Mouse (Mus musculus) C2C12 (cell line): ENCODE results near the gene Vipr1. TPM values are rescaled to one million over a fixed set of nuclear protein-coding genes. Genes with fewer than 3 reads are reported as not detected.

Experiments
- H3K27me3 ChIP-seq: one replicate; pipeline ENCODE4 v1.6.1; 2011; ENCODE audit not compliant: control insufficient read depth, insufficient read depth, insufficient read length
- H3K36me3 ChIP-seq: one replicate; pipeline ENCODE4 v1.6.1; 2011; ENCODE audit not compliant: control insufficient read depth, insufficient read depth
- H3K4me3 ChIP-seq: one replicate; pipeline ENCODE4 v1.5.1; 2011; ENCODE audit warnings: mild to moderate bottlenecking, control low read depth; ENCODE audit not compliant: poor library complexity, insufficient read depth, severe bottlenecking
- H3K79me2 ChIP-seq: one replicate; pipeline ENCODE4 v1.6.1; 2011; ENCODE audit not compliant: control insufficient read depth, insufficient read depth
- H3K79me3 ChIP-seq: one replicate; pipeline ENCODE4 v1.6.1; 2011; ENCODE audit warnings: low read depth, control low read depth
- H3ac ChIP-seq: one replicate; pipeline ENCODE3; 2011; ENCODE audit warnings: low read depth; ENCODE audit not compliant: control insufficient read depth, insufficient read length
- CEBPB ChIP-seq: IDR thresholded peaks from one replicate; pipeline ENCODE4 v1.6.1; 2011; ENCODE audit warnings: low read depth, mild to moderate bottlenecking, control low read depth, moderate library complexity
- CTCF ChIP-seq: IDR thresholded peaks from one replicate; pipeline ENCODE4 v1.5.1; 2011; ENCODE audit not compliant: control insufficient read depth, insufficient read depth, insufficient read length
- FOSL1 ChIP-seq: IDR thresholded peaks from one replicate; pipeline ENCODE4 v1.8.0; 2011; ENCODE audit warnings: mild to moderate bottlenecking, low read length; ENCODE audit not compliant: poor library complexity, insufficient read depth, severe bottlenecking
- MAX ChIP-seq: IDR thresholded peaks from one replicate; pipeline ENCODE4 v1.6.1; 2011; ENCODE audit warnings: mild to moderate bottlenecking, control low read depth
- MYOD1 ChIP-seq: IDR thresholded peaks from one replicate; pipeline ENCODE4 v1.6.1; 2011; ENCODE audit warnings: low read depth; ENCODE audit not compliant: control insufficient read depth, insufficient read length
- MYOG ChIP-seq: IDR thresholded peaks from one replicate; pipeline ENCODE4 v1.6.1; 2011; ENCODE audit not compliant: control insufficient read depth, insufficient read length; ENCODE audit errors: extremely low read depth
- USF1 ChIP-seq: IDR thresholded peaks from one replicate; pipeline ENCODE4 v1.6.1; 2011; ENCODE audit warnings: low read depth, mild to moderate bottlenecking, control low read depth, moderate library complexity
- polyA plus RNA-seq: library from polyadenylated mRNA; unstranded; fragments of >200 nt; fragmentation: generic; extraction: Trizol; gene quantifications from one replicate; pipeline ENCODE4 v1.2.1, GENCODE M21; 2012; ENCODE audit warnings: missing spikeins

The Vipr1 gene
- polyA plus RNA-seq, 1 experiment = 0.19 TPM

DNA sequence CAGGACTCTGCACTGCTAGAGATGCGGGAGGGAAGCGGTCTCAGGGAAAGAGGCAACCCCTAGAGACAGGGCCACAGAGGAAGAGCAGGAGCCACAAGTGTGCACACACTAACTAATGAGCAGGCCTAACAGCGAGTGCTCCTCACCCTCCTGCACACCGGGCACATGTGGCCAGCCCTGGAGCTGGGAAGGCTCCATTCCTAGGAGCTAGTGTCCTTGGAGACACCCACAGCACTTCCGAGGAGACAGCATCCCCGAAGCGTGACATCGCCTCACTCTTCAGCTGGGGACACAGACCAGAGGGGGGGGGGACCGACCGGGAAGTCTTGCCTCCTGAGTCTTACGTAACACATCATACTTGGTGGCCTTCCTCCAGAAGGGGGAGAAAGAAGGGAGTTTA lies 25.3 kb downstream of the Vipr1 start:
- no peaks in the 10 kb centered on the region for H3K79me2 ChIP-seq
- no peaks in the 10 kb centered on the region for H3K27me3 ChIP-seq
- H3K4me3 ChIP-seq = no peak overlapping the region
- H3K36me3 ChIP-seq = no peaks in the 10 kb centered on the region
- no peak overlapping the region for H3ac ChIP-seq
- no peak for TF ChIP-seq MYOG
- no peak for TF ChIP-seq FOSL1
- TF ChIP-seq MYOD1 = no peak
- no peak for TF ChIP-seq CTCF
- TF ChIP-seq CEBPB = no peak
- TF ChIP-seq USF1 = no peak
- TF ChIP-seq MAX = no peak
- no peaks in the 10 kb centered on the region for H3K79me3 ChIP-seq

DNA sequence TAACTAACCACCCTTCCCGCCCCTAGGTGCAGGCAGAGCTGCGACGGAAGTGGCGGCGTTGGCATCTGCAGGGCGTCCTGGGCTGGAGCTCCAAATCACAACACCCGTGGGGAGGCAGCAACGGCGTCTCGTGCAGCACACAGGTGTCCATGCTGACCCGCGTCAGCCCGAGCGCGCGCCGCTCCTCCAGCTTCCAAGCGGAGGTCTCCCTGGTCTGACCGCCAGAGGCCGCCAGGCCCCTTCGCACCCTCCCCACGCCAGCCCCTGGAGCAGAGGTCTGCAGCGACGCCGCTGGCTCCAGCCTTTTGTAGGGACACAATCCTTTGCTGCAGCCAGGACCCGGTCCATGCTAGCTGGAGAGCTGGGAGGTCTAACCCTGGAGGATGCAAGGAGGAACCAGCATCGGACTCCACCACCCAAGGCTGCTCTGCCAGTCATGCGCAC lies 26.9 kb downstream of the Vipr1 start:
- TF ChIP-seq MYOG (no peak), CTCF (peak; percentile 95), MAX (no peak)
- Histone ChIP-seq H3ac (no peak overlapping the region), H3K4me3 (no peak overlapping the region), H3K79me3 (no peaks in the 10 kb centered on the region), H3K79me2 (no peaks in the 10 kb centered on the region), H3K36me3 (no peaks in the 10 kb centered on the region), H3K27me3 (no peaks in the 10 kb centered on the region)

DNA sequence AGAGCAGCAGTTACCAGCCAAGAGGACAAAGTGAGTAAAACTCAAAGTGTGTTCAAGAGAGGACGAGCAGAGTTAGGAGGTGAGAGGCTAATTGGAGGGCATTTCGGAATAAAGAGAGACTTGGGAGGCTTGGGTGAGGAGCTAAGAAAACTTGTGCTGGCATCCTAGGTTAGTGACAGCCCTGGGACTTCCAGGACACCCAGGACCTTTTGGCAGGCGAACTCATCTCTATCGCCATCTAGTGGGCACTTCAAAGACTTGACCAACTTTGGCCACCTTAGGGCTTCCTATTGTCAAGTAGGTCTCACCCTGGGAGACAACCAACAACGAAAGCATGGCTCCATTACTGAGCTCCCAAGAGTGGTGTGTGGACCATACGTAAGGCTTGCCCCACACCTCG lies 28.8 kb downstream of the Vipr1 start:
- Histone ChIP-seq H3K4me3 (no peak overlapping the region), H3ac (no peak overlapping the region), H3K36me3 (no peaks in the 10 kb centered on the region), H3K27me3 (no peaks in the 10 kb centered on the region), H3K79me2 (no peaks in the 10 kb centered on the region), H3K79me3 (no peaks in the 10 kb centered on the region)
- no peak for TF ChIP-seq MYOD1
- no peak for TF ChIP-seq CEBPB
- no peak for TF ChIP-seq MAX
- TF ChIP-seq CTCF = peak; percentile 17
- no peak for TF ChIP-seq FOSL1
- no peak for TF ChIP-seq USF1
- TF ChIP-seq MYOG = no peak

DNA sequence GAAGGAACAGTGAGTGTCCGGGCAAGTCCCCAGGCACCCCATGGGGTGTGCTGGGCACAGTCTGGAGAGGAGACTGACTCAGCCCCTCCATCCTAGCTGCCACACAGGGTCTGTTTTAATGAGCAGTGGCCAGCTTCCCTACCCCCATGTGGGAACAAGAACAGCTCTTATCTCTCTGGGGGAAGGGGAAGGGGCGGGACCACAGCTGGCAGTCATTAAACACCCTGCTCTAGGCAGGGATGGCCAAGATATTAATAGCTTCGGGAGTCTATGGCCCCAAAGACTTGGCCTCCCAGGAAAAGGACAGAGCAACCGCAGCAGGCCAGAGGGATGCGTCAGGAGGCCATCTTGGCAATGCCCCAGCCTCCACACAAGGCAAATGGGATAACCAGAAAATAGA lies 29.8 kb downstream of the Vipr1 start:
- Histone ChIP-seq H3ac (no peak overlapping the region), H3K79me3 (no peaks in the 10 kb centered on the region), H3K36me3 (no peaks in the 10 kb centered on the region), H3K27me3 (no peaks in the 10 kb centered on the region), H3K4me3 (no peak overlapping the region), H3K79me2 (no peaks in the 10 kb centered on the region)
- TF ChIP-seq MYOD1 (peak; percentile 65), MYOG (no peak), MAX (no peak), CEBPB (no peak), CTCF (no peak), USF1 (no peak), FOSL1 (peak; percentile 2)

DNA sequence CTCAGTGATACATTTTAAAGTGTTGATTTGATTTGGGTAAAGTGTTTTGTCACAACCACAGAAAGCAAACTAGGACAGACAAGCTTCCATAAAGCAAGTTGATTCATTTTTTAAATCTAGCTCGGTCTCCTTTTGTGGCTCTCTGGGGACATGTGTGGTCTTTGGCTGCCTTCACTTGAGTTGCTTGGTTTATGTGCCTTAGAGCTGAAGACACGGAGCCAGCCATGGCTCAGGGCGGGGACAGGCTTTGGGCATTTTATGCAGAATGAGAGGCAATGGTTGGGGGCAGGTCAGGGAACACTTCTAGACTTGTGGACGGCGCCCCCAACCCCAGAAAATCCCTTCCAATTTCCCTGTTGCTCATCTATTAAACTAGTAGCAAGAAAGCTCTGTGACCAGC lies 31.2 kb downstream of the Vipr1 start:
- Histone ChIP-seq H3K36me3 (no peaks in the 10 kb centered on the region), H3ac (no peak overlapping the region), H3K79me2 (no peaks in the 10 kb centered on the region), H3K4me3 (no peak overlapping the region), H3K79me3 (no peaks in the 10 kb centered on the region), H3K27me3 (no peaks in the 10 kb centered on the region)
- TF ChIP-seq CEBPB = no peak
- no peak for TF ChIP-seq MYOG
- TF ChIP-seq MYOD1 = no peak
- TF ChIP-seq CTCF = no peak
- no peak for TF ChIP-seq FOSL1
- TF ChIP-seq MAX = no peak
- no peak for TF ChIP-seq USF1

DNA sequence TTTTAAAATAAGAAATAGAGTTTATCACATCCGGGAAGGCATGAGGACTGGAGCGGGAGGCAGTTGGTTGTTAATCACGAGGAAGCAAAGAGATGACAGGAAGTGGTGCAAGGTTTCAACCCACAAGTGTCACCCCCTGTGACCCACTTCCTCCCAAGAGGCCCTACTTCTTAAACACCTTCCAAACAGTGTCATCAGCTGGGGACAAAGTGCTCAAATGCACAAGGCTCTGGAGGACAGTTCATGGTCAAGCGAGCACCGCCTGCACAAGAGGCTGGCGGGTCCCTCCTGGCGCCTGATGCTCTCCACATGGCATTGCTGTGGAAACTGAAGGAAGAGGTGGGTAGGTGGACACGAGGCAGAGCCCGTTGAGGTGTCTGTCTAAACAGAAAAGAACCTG lies 32.5 kb downstream of the Vipr1 start:
- Histone ChIP-seq H3K27me3 (no peaks in the 10 kb centered on the region), H3K79me2 (no peaks in the 10 kb centered on the region), H3ac (no peak overlapping the region), H3K79me3 (no peaks in the 10 kb centered on the region), H3K4me3 (no peak overlapping the region), H3K36me3 (no peaks in the 10 kb centered on the region)
- no peak for TF ChIP-seq USF1
- no peak for TF ChIP-seq CTCF
- TF ChIP-seq MYOG = no peak
- TF ChIP-seq MAX = no peak
- no peak for TF ChIP-seq MYOD1
- no peak for TF ChIP-seq CEBPB
